Mouse (Mus musculus) small intestine, adult 10 weeks (tissue): Measurements from ENCODE around the gene Tmem141. TPM values are rescaled to one million over a fixed set of nuclear protein-coding genes. Genes with fewer than 3 reads are reported as not detected.

Source experiments
- polyA plus RNA-seq: library from polyadenylated mRNA; stranded (reverse); fragments of 350-450 nt; fragmentation: Illumina TruSeq; extraction: RNeasy Lipid Tissue Mini Kit (QIAGEN cat#74804); gene quantifications from one replicate; pipeline ENCODE4 v1.2.3, GENCODE M21; 2014; ENCODE audit warnings: low replicate concordance

The Tmem141 gene
- 0.85 TPM for polyA plus RNA-seq

GRCm38 (mm10) chr2:25621229-25622200 lies at the start of gene Tmem141:
Gene Tmem141, minus strand, starts transcription at chr2:25622005.

GRCm38 (mm10) chr2:25657652-25658051 lies 35.8 kb upstream of the Tmem141 start, which contains the start of gene Lcn5:
Gene Lcn5, plus strand, starts transcription at chr2:25657952.

DNA sequence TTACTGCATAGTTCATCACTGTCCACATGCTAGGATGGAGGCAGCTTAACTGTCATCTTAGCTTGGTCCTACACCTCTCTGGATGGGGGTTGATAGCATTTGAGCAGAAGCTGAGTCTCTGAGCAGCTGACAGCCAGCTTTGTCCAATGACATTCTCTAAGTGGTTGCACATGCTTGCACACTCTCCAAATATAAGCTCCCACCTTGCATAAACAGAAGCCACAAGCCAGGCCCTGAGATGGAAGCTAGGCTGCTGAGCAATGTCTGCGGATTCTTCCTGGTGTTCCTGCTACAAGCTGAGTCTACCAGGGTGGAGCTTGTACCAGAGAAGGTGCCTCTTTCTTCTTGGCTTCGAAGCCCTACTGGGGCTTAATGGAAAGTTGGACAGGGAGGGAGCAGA lies 31.1 kb upstream of the Tmem141 start, which contains the start of gene Lcn8:
Lcn8 (plus strand) TSS at position 219 of the 400 bp plus-strand sequence.

DNA sequence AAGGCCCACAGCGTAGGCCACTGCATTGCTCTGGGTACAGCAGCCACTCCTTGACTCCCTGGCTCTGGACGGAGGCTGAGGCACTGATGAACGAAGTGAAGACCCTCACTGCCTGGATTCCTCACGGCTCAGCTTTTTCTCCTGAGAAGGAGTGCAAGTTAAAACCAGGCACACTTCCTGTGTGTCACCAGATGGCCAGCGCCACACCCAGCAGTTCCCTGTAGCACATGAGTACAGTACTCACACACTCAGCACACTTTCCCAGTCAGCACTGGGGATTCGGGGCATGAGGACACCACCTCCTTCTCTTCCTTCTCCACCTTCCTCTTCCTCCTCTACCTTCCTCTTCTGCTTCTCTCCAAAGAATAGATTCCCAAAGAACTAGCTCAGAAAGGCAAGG lies 6.0 kb upstream of the Tmem141 start, which contains the start of gene Fcna:
Fcna (minus strand) TSS at position 220 of the 400 bp plus-strand sequence.

DNA sequence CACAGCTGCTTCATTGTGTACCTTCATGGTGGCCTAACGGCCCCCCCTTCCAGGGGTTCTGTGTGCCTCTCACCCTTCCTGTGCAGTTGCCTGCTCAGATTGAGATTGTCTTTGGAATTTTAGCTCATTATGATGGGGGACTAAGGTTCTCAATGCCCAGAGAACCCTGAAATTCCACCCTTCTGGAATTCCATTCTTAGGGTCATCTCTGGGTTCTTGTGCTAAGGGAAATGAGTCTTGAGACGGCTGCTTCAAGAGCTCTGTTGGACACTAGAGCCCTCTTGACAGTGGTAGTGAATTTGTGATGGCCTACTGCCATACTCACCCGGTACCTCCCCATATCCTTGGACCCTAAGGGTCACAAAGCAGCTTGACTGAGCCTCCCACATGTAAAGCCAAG lies 4.2 kb downstream of the Tmem141 start, which contains the start of gene Ccdc183:
Ccdc183 (minus strand) TSS at position 101 of the 400 bp plus-strand sequence.

GRCm38 (mm10) chr2:25607761-25608622 lies 13.8 kb downstream of the Tmem141 start, which contains the start of gene Rabl6:
Gene Rabl6, minus strand, starts transcription at chr2:25608521.

GRCm38 (mm10) chr2:25581294-25581864 lies 40.4 kb downstream of the Tmem141 start, which contains the start of gene Ajm1:
Gene Ajm1, minus strand, starts transcription at chr2:25581757.

DNA sequence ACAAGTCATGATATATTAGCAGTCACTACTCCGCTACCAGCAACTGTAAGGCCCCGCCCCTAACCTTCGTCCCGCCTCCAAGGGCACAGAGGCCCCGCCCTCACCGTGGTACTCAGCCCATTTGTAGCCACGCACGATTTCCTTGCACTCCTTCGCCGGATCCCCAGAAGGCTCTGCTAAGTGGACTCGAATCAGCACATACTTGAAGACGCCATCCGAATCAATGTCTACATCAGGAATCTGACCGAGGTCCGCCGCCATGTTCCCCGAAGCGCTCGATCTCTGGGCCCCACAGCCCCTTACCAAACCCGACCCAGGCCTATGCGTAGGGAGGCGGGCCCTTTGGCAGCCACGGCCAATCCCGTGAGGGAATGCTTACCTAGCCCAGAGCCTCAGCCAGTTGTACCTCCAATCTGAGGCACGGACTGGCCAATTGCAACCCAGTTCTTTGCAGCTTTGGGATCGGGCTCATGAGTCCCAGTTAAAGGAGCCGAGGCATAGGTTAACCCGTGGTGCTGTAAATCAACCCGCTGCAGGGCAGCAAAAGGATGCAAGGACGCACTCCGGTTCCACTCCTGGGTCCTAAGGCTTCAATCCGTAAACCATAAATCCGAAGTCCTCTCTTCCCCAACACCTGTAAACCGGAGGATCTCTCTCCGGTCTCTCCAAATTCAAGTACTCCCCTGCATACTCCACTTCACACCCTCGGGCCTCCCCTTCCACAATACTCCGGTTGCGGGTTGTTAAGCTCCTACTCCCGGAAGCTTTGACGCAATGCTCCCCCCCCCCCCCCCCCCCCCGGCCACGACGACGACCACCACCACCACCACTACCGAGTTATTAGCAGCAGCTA lies 47.0 kb downstream of the Tmem141 start, which contains the start of the genes Mamdc4 and Phpt1:
Mamdc4 (minus strand) TSS at position 267 of the 853 bp plus-strand sequence.
Phpt1 (minus strand) TSS at position 646 of the 853 bp plus-strand sequence.

Other genes starting within 250 kb of the Tmem141 start
- 0.11 TPM for gene Sapcd2, start 249.7 kb downstream of the Tmem141 start, polyA plus RNA-seq
- gene Entpd2, start 226.1 kb downstream of the Tmem141 start, polyA plus RNA-seq, result not detected
- gene Npdc1, start 222.7 kb downstream of the Tmem141 start, polyA plus RNA-seq, result 4.4 TPM
- gene Fut7, start 198.7 kb downstream of the Tmem141 start, polyA plus RNA-seq, result not detected
- 0.48 TPM for gene Abca2, start 193.3 kb downstream of the Tmem141 start, polyA plus RNA-seq
- not detected for gene Clic3, start 165.2 kb downstream of the Tmem141 start, polyA plus RNA-seq
- 5.1 TPM for gene Paxx, start 160.9 kb downstream of the Tmem141 start, polyA plus RNA-seq
- gene Ptgds, start 152.0 kb downstream of the Tmem141 start, polyA plus RNA-seq, result not detected
- not detected for gene Lcn12, start 128.1 kb downstream of the Tmem141 start, polyA plus RNA-seq
- gene Fbxw5, start 121.3 kb downstream of the Tmem141 start, polyA plus RNA-seq, result not detected
- gene C8g, start 120.3 kb downstream of the Tmem141 start, polyA plus RNA-seq, result not detected
- 0.78 TPM for gene Traf2, start 75.1 kb downstream of the Tmem141 start, polyA plus RNA-seq
- gene Edf1, start 64.2 kb downstream of the Tmem141 start, polyA plus RNA-seq, result 1.6 TPM
- gene Mamdc4, start 47.2 kb downstream of the Tmem141 start, polyA plus RNA-seq, result not detected
- gene Phpt1, start 46.8 kb downstream of the Tmem141 start, polyA plus RNA-seq, result not detected
- not detected for gene Ajm1, start 40.2 kb downstream of the Tmem141 start, polyA plus RNA-seq
- gene Rabl6, start 13.5 kb downstream of the Tmem141 start, polyA plus RNA-seq, result 29.1 TPM
- gene Ccdc183, start 4.3 kb downstream of the Tmem141 start, polyA plus RNA-seq, result not detected
- gene Fcna, start 6.0 kb upstream of the Tmem141 start, polyA plus RNA-seq, result not detected
- not detected for gene Lcn8, start 31.1 kb upstream of the Tmem141 start, polyA plus RNA-seq
- gene Lcn5, start 35.9 kb upstream of the Tmem141 start, polyA plus RNA-seq, result not detected
- gene Lcn6, start 54.8 kb upstream of the Tmem141 start, polyA plus RNA-seq, result not detected
- not detected for gene Lcn10, start 60.7 kb upstream of the Tmem141 start, polyA plus RNA-seq
- not detected for gene Obp2a, start 78.0 kb upstream of the Tmem141 start, polyA plus RNA-seq
- gene Bmyc, start 84.7 kb upstream of the Tmem141 start, polyA plus RNA-seq, result 5.2 TPM
- gene Obp2b, start 115.0 kb upstream of the Tmem141 start, polyA plus RNA-seq, result not detected
- not detected for gene Lcn3, start 143.6 kb upstream of the Tmem141 start, polyA plus RNA-seq
- not detected for gene Lcn11, start 155.0 kb upstream of the Tmem141 start, polyA plus RNA-seq
- gene Gm13539, start 160.3 kb upstream of the Tmem141 start, polyA plus RNA-seq, result not detected
- gene Glt6d1, start 193.8 kb upstream of the Tmem141 start, polyA plus RNA-seq, result not detected
- not detected for gene Lcn9, start 201.1 kb upstream of the Tmem141 start, polyA plus RNA-seq
- gene Sohlh1, start 225.2 kb upstream of the Tmem141 start, polyA plus RNA-seq, result not detected
- gene Kcnt1, start 241.7 kb upstream of the Tmem141 start, polyA plus RNA-seq, result 0.07 TPM